Mouse (Mus musculus) cerebellum, adult 2 months (tissue): Measurements from ENCODE around the gene Stk10. TPM values are rescaled to one million over a fixed set of nuclear protein-coding genes. Genes with fewer than 3 reads are reported as not detected.

Experiments
- DNase-seq, 2 experiments: peaks; one replicate each; pipeline ENCODE4 v3.0.0; 2021
- H3K27ac ChIP-seq: fragments of 200-500 bp; 2 replicates; pipeline ENCODE4 v1.5.1; 2012; ENCODE audit warnings: low read length, control low read depth, inconsistent platforms; ENCODE audit not compliant: insufficient read depth
- H3K27me3 ChIP-seq: fragments of 200-500 bp; 2 replicates; pipeline ENCODE4 v1.6.1; 2012; ENCODE audit warnings: inconsistent platforms, mild to moderate bottlenecking, low read length, moderate library complexity; ENCODE audit not compliant: control insufficient read depth, insufficient read depth
- H3K4me1 ChIP-seq: fragments of 200-500 bp; 2 replicates; pipeline ENCODE4 v1.6.1; 2011; ENCODE audit warnings: low read length; ENCODE audit not compliant: control insufficient read depth, insufficient read depth
- H3K4me3 ChIP-seq: fragments of 200-500 bp; replicated peaks from 2 replicates; pipeline ENCODE3; 2011; ENCODE audit warnings: mild to moderate bottlenecking, low read depth, low read length, control low read depth; ENCODE audit not compliant: insufficient read depth
- CTCF ChIP-seq: fragments of 200-500 bp; IDR thresholded peaks from 2 replicates; pipeline ENCODE4 v1.5.1; 2011; ENCODE audit warnings: low read depth, mild to moderate bottlenecking, control low read depth, low read length, moderate library complexity, borderline replicate concordance; ENCODE audit not compliant: insufficient read depth
- POLR2A ChIP-seq: fragments of 200-500 bp; IDR thresholded peaks from 2 replicates; pipeline ENCODE4 v1.6.1; 2011; ENCODE audit warnings: low read length, control low read depth, borderline replicate concordance; ENCODE audit not compliant: insufficient read depth
- WGBS: fragments of 180-500 bp; shearing (Covaris S2); methylation state at CpG from one replicate; pipeline ENCODE4 v1.1.7; 2018; 5-methylcytosine and 5-hydroxymethylcytosine counted together
- polyA plus RNA-seq: library from polyadenylated mRNA; depleted of rRNA; stranded (reverse); fragments of >200 nt; gene quantifications from 2 replicates; pipeline ENCODE4 v1.2.3, GENCODE M21; 2012

The Stk10 gene
- polyA plus RNA-seq, 1 experiment: 19.6 TPM

DNA sequence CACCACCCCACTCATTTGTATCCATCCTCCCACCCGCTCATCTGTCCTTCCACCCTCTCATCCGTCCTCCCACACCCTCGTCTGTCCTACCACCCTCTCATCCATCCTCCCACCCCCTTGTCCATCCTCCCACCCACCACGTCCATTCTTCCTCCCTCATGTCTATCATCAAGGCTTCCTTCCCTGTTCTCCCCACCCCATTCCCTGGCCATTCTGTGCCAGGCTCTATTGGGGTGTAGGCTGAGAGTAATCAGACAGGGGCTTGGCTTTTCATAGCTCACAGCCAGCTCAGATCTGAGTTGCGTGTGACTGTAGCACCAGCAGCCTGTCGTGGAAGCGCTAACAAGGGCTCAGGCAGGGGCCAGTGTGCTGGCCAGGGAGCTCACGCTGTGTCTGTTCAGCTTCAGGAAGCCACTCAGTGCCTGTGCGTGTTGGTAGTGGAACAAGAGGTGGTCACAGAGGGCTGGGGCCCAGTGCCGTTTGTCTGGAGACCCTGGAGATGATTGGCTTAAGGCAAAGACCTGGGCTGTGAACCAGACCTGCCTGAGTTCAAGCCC is 14.4 kb downstream of the Stk10 start:
- Histone ChIP-seq H3K27ac (no peak overlapping the region), H3K27me3 (no peaks in the 10 kb centered on the region), H3K4me3 (no peak overlapping the region), H3K4me1 (peaks cover 51% of the 10 kb centered on the region)
- no peak for DNase-seq
- WGBS: 42% methylated on average over 10 of the region's 10 CpGs
- no peak for TF ChIP-seq POLR2A

GRCm38 (mm10) chr11:32548240-32548639 is 15.1 kb downstream of the Stk10 start:
- Histone ChIP-seq H3K27me3 (no peaks in the 10 kb centered on the region), H3K4me3 (no peak overlapping the region), H3K4me1 (peaks cover 59% of the 10 kb centered on the region), H3K27ac (no peak overlapping the region)
- TF ChIP-seq CTCF (no peak), POLR2A (no peak)
- no peak for DNase-seq
- 87% methylated on average over 4 of the region's 4 CpGs for WGBS

GRCm38 (mm10) chr11:32549236-32549635 is 16.1 kb downstream of the Stk10 start:
- no peaks in the 10 kb centered on the region for H3K27me3 ChIP-seq
- DNase-seq: peak; percentile 78 to 87
- peaks cover 63% of the 10 kb centered on the region for H3K4me1 ChIP-seq
- H3K4me3 ChIP-seq: no peak overlapping the region
- H3K27ac ChIP-seq: peak overlapping the region; percentile 34; the same call in 1 of the 2 replicates
- 7% methylated on average over 6 of the region's 6 CpGs for WGBS
- TF ChIP-seq CTCF (no peak), POLR2A (no peak)

DNA sequence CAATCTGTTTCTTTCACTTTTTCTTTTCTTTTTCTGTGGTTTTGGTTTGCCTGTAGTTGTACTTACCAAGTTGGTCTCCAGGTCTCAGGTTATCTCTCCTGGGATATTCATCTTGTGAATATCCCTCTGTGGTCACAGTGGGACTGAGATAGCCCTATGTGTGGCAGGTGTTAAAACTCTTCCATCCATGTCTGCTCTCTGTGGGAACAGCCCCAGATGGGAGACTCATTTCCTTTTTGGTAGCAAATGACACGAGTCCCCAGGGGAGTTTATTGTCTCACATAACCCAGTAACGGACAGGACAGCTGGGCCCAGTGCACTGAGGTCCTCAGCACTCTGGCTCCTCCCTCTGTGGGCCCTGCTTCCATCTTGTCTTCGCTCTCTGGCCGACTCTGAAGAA is 17.0 kb downstream of the Stk10 start:
- Histone ChIP-seq H3K4me3 (no peak overlapping the region), H3K27ac (peak overlapping the region; percentile 9; the same call in 1 of the 2 replicates), H3K27me3 (no peaks in the 10 kb centered on the region), H3K4me1 (peaks cover 63% of the 10 kb centered on the region)
- no peak for TF ChIP-seq POLR2A
- no peak for TF ChIP-seq CTCF
- 54% methylated on average over 4 of the region's 4 CpGs for WGBS
- no peak for DNase-seq

- TF ChIP-seq POLR2A (no peak), CTCF (no peak)
- Histone ChIP-seq H3K27ac (no peak overlapping the region), H3K4me1 (peaks cover 62% of the 10 kb centered on the region), H3K4me3 (no peak overlapping the region), H3K27me3 (no peaks in the 10 kb centered on the region)
- no peak for DNase-seq
- 98% methylated on average over 4 of the region's 4 CpGs for WGBS
Observed at GRCm38 (mm10) chr11:32551056-32551455, 18.0 kb downstream of the Stk10 start.

DNA sequence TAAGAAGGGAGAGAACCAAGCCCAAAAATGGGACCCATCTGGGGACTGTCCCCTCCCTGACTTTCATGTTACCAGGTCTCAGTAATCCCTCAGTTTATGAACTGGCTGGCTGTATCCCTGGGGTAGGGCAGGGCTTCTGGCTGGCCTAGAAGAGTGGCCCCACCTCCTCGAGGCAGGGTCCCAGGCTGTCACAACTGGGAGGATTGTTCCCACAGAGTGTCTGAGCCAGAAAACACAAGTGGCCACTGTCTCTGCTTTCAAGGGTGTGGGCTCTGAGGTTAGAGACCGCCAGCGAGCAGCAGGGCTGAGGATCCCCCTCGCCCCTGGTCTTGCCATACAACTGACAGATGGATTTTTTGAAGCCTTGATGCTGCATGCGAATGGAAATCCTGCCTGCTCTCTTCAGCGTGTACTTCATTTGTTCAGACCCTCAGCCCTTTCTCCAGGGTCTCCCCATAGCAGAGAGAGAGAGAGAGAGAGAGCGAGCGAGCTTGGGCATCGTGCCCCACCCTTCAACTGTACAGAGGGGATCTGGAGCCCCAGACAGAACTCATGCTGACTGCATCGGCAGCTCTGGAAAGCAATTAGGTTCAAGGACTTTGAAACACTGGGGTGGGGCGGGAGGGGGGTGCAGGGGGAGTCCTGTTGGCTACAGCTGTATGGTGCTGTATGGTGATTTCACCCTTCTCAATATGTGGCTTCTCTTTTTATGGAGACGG is 18.6 kb downstream of the Stk10 start:
- Histone ChIP-seq H3K27me3 (no peaks in the 10 kb centered on the region), H3K4me3 (no peak overlapping the region), H3K4me1 (peaks cover 59% of the 10 kb centered on the region), H3K27ac (no peak overlapping the region)
- TF ChIP-seq CTCF (no peak), POLR2A (no peak)
- DNase-seq: no peak
- 71% methylated on average over 12 of the region's 12 CpGs for WGBS

DNA sequence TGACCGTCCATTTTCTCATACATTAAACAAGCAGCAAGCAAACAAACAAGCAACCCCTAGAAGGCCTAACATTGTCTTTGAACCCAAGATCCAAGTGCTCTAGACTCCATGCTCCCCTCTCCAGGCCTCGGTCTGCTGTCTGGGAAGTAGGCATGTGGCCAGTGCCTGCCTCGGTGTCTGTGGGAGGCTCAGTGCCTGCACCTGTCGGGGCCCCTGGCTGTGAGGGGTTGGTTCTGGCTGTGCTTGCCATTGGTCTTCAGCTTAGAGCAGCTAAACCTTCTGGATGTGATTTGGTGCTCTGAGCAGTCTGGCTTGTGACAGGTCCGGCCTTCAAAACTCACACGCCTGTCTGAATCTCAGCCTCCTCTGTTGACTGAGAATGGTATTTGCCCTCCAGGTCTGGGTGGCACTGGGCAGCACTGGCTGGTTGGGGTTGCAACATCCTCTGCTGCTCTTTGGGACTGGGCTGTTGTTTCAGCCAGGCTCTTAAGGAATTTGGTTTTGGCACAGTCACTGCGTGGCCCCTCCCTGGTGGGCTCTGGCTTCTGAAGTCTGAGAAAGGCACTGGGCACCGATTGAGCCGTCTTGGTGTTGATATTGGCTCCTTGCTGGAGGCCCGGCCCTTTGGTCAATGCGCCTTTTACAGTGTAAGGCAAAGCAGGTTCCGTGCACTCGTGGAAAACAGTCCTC is 19.4 kb downstream of the Stk10 start:
- Histone ChIP-seq H3K4me3 (no peak overlapping the region), H3K27ac (no peak overlapping the region), H3K27me3 (no peaks in the 10 kb centered on the region), H3K4me1 (peaks cover 51% of the 10 kb centered on the region)
- WGBS: 50% methylated on average over 13 of the region's 13 CpGs
- TF ChIP-seq POLR2A: no peak
- no peak for TF ChIP-seq CTCF
- no peak for DNase-seq
